Mouse (Mus musculus) olfactory bulb, adult 2 months (tissue): ENCODE results near the gene Col16a1.

ENCODE experiments used
- CTCF ChIP-seq: fragments of 200-500 bp; IDR thresholded peaks from 2 replicates; pipeline ENCODE4 v1.5.1; 2012; ENCODE audit warnings: low read depth, mild to moderate bottlenecking, low read length, moderate library complexity; ENCODE audit not compliant: insufficient read depth
- POLR2A ChIP-seq: fragments of 200-500 bp; IDR thresholded peaks from 2 replicates; pipeline ENCODE4 v1.6.1; 2012; ENCODE audit warnings: mild to moderate bottlenecking, low read depth, low read length, moderate library complexity; ENCODE audit not compliant: insufficient read depth

DNA sequence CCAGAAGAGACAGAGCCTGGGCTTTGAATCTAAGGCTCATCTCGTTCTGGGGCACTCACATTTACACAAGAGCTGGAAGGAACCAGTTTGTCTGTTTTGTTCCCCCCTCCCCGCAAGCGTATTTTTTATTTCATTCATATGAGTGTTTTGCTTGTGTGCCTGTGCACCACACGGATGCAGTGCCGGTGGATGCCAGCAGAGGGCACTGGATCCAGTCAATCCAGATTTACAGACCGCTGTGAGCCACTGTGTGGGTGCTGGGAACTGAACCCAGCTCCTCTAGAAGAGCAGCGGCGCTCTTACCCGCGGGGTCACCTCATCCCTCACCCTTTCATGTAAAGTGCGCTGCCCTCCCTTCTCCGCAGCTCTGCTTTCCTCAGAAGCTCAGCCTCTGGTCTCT is 56.0 kb downstream of the Col16a1 start:
- TF ChIP-seq POLR2A (no peak), CTCF (no peak)
